Mouse (Mus musculus) liver, embryonic 14.5 days (tissue): Measurements from ENCODE around the gene Tpbg.

ENCODE experiments used
- CTCF ChIP-seq: IDR thresholded peaks from 2 replicates; pipeline ENCODE4 v1.5.1; 2016; ENCODE audit warnings: antibody characterized with exemption, low read depth, control low read depth
- EP300 ChIP-seq: IDR thresholded peaks from 2 replicates; pipeline ENCODE4 v1.6.1; 2016; ENCODE audit warnings: antibody characterized with exemption, low read depth

DNA sequence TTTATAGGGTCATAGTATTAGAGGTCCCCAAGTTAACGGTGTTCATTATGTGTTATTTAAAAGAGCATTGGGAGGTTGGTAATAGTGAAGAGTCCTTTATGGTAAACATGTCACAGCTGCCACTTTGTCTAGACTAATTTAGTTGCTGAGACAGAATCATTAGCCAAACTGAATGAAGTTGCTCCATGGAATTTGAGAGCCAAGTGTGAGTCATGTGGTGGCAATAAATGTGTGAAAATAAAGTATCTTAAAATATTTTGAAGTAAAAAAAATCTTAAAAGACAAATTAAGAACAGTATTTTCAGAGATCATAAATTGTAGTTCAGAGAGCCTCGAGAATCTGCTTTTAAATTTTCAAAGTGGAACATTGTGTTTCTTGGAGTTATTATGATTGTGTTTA is 4.0 kb downstream of the Tpbg start:
- no peak for TF ChIP-seq EP300
- TF ChIP-seq CTCF, result no peak
